Mouse (Mus musculus): ENCODE data around the gene Zbtb37.

DNA sequence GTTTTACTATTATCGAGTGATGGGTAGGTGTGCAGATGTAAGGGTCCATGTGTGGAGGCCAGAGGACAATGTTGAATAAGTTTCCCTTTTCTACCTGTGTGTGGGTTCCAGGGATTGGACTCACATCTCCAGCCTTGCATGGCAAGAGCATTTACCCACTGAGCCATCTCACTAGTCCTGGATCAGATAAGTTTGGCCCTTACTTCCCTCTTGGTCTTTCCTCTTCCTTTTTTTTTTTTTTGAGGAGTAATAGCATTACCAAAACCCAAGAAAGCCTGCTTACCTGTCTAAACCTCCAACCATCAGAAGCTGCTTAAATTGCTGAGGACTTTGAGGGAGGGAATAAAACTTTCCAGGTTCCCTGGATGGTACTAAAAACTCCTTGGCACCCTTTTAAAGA, 22.5 kb upstream of the Zbtb37 start:
- TF ChIP-seq POLR2A (IDR thresholded peaks at IDR 0.05; ENCODE audit: control insufficient read depth, extremely low read depth, insufficient read depth, low read length, poor library complexity) (no peak), CTCF (IDR thresholded peaks at IDR 0.05; ENCODE audit: borderline replicate concordance, control insufficient read depth, extremely low read depth, insufficient read depth, low read length, poor library complexity) (no peak)
